Mouse (Mus musculus): ENCODE results near the gene Kcnk18.

DNA sequence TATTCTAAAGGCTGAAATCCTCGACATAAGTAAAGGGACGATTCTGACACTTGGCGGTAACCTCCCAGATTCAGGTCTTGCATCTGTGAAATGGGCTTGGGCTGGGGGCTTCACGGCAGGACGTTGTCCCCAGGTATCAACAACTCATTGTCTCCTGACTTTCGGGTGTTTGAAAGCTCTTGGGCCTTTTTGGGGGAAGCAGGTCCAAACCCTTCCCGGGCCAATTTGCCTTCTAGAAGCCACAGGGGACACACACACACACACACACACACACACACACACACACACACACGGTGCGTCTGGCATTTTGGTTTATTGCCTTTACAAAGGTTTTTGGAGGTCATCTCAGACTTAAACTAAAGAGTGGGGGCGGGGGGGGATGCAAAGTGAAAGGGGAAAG lies 25.6 kb upstream of the Kcnk18 start:
- TF ChIP-seq POLR2A (IDR thresholded peaks at IDR 0.05; ENCODE audit: borderline replicate concordance, insufficient read depth, low read length): no peak
- TF ChIP-seq CTCF (IDR thresholded peaks at IDR 0.05; ENCODE audit: borderline replicate concordance, insufficient read depth, low read depth, low read length): no peak
